Mouse (Mus musculus): ENCODE data around the gene 1520401A03Rik.

Gene 1520401A03Rik

GRCm38 (mm10) chr17:23672761-23673160, 49.8 kb downstream of the 1520401A03Rik start:
- no peak for DNase-seq (ENCODE audit: extremely low read depth, low read depth, low spot score)

GRCm38 (mm10) chr17:23671519-23671918, 51.1 kb downstream of the 1520401A03Rik start:
- DNase-seq (ENCODE audit: extremely low read depth, low read depth, low spot score) = no peak

GRCm38 (mm10) chr17:23670516-23671074, 52.0 kb downstream of the 1520401A03Rik start:
- DNase-seq (ENCODE audit: extremely low read depth, low read depth, low spot score) = no peak

GRCm38 (mm10) chr17:23665511-23665910, 57.1 kb downstream of the 1520401A03Rik start:
- no peak for DNase-seq (ENCODE audit: extremely low read depth, low read depth, low spot score)

- no peak for DNase-seq (ENCODE audit: extremely low read depth, low read depth, low spot score)
These were observed 58.0 kb downstream of the 1520401A03Rik start for GRCm38 (mm10) chr17:23664556-23665021.

- DNase-seq (ENCODE audit: extremely low read depth, low read depth, low spot score) = no peak
These were observed 61.1 kb downstream of the 1520401A03Rik start for GRCm38 (mm10) chr17:23661526-23661925.

GRCm38 (mm10) chr17:23660876-23661200, 61.7 kb downstream of the 1520401A03Rik start:
- DNase-seq (ENCODE audit: extremely low read depth, low read depth, low spot score) = no peak

GRCm38 (mm10) chr17:23660117-23660875, 62.3 kb downstream of the 1520401A03Rik start, which contains the start of gene Bicdl2:
TSS of gene Bicdl2 (plus strand) at chr17:23660506.
- no peak for DNase-seq (ENCODE audit: extremely low read depth, low read depth, low spot score)

GRCm38 (mm10) chr17:23658450-23658849, 64.1 kb downstream of the 1520401A03Rik start:
- no peak for DNase-seq (ENCODE audit: extremely low read depth, low read depth, low spot score)
